Mouse (Mus musculus): ENCODE results near the gene Phtf2. TPM values are rescaled to one million over a fixed set of nuclear protein-coding genes. Genes with fewer than 3 reads are reported as not detected.

Gene Phtf2
- total RNA-seq (2021): 10 to 100 TPM; 74.8 to 94.0 TPM
- long read RNA-seq, experiment 1, full-length matches to known transcripts: 8 of 60 reads
- long read RNA-seq, experiment 1, partial matches to known transcripts: 4 of 60 reads
- long read RNA-seq, experiment 1, other reads (novel, unspliced or antisense): 48 of 60 reads
- long read RNA-seq, experiment 2, full-length matches to known transcripts: 7 of 67 reads
- long read RNA-seq, experiment 2, partial matches to known transcripts: 8 of 67 reads
- long read RNA-seq, experiment 2, other reads (novel, unspliced or antisense): 52 of 67 reads

- peak; percentile 99 for DNase-seq (ENCODE audit: low spot score in 2 of 2)
Measured at GRCm38 (mm10) chr5:20881915-20882800, at the start of gene Phtf2, which contains the start of gene Tmem60. TSS of gene Phtf2 (minus strand) at chr5:20882124. TSS of gene Tmem60 (plus strand) at chr5:20882191.

DNA sequence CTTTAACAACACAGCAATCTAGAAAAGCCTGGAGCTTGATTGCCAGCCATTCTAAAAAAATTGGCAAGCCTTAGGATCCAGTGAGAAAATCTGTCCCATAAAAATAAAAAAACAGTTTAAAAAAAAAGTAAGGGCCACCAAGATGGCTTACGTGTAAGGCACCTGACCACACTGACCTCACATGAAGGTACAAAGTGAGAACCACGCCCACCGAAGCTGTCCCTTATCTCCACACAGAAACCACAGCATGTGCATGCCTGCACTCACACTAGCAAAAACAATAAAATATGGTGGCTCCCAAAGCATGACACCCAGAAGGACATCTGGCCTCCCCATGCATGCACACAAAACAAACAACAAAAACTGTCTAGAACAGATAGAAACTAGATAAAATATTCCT lies 49.4 kb upstream of the Phtf2 start:
- DNase-seq (ENCODE audit: low spot score in 2 of 2): no peak

DNA sequence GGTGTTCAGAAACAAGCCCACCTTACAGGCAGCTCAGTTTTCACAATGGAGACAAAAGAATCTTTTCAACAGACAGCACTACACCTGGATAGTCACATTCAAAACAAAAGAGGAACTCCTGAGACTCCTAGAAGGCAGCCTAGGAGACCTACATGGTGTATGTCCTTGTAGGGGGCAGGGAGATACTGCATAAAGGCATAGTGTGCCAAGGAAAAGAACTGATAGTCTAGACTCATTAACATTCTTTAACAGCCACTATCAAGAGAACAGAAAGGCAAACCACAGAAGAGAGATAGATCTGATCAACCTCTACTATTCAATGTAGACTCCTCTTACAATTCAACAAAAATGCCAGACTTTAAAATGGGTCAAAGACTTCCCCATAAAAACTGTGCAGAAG lies 48.5 kb upstream of the Phtf2 start:
- DNase-seq (ENCODE audit: low spot score in 2 of 2): no peak

DNA sequence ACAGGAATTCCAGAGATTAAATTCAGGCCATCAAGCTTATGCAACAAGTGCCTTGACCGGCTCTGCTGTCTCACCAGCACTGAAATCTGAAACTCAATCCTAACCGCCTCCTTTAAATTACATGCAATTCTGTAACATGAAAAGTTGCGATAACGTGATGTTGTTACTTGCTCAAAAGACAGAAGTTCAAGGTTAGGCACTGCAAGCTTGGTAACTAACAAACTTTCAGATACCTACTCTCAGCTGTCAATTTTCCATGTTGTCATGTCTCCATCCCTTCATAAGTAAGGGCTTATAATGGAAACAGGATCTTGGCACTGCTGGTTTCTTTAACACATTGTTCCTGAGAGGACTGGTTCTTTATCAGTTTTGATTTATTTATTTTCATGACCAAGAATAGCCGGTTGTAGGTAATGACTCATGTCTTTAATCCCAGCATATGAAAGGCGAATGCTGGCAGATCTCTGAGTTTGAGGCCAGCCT lies 47.8 kb upstream of the Phtf2 start:
- DNase-seq (ENCODE audit: low spot score in 2 of 2): no peak

DNA sequence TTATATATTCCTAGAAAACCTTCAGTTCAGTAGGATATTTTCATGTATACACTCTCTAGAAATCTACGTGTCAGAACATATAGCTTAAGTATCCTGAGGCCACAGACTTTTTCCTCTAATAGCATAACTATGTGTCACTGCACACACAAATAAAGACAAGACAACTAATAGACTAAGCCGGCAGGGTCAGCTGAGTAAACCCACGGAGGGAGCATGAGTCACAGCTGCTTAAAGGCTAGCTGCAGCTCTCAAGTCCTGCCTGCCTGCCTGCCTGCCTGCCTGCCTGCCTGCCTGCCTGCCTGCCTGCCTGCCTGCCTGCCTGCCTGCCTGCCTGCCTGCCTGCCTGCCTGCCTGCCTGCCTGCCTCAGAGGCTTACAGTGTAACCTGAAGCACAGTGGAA lies 43.5 kb upstream of the Phtf2 start:
- no peak for DNase-seq (ENCODE audit: low spot score in 2 of 2)

DNA sequence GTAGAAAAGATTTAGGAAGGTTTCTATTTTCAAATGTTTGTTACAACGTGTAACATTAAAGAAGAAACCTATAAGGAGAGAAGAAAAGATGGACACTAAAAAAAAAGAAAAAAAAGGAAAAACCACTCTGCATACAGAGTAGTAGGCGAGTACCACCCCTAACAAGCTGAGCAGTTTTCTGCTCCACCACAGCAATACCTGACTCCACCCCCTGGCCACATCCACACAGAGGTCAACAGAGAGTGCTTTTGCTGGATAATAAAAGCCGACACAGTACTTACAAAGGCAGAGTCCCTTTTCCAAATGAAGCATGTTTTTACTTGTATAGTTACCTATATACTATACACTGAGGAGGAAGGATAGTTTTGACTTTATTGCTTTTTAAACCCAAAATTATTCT lies 42.7 kb upstream of the Phtf2 start:
- DNase-seq (ENCODE audit: low spot score in 2 of 2): no peak

- no peak for DNase-seq (ENCODE audit: low spot score in 2 of 2)
Measured at GRCm38 (mm10) chr5:20919566-20919965, 37.6 kb upstream of the Phtf2 start.

DNA sequence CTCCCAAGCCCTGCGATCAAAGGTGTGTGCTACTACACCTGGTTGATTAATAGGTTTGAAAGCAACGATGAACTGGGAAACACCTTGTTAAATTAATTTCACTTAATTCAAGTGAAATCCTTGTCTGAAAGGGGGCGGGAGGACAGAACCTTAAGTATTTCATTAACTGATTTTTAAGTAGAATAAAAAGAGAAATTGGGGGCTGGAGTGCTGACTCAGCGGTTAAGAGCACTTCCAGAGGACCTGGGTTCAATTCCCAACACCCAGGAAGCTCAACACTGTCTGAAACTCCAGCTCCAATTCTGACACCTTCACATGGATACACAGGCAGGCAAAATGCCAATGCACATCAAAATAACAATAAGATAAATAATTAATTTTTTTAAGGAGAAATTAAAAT lies 37.0 kb upstream of the Phtf2 start:
- no peak for DNase-seq (ENCODE audit: low spot score in 2 of 2)

GRCm38 (mm10) chr5:20913372-20914275 lies 31.7 kb upstream of the Phtf2 start:
- peak; percentile 38 to 59 for DNase-seq (ENCODE audit: low spot score in 2 of 2)

GRCm38 (mm10) chr5:20911741-20912140 lies 29.8 kb upstream of the Phtf2 start:
- no peak for DNase-seq (ENCODE audit: low spot score in 2 of 2)

DNA sequence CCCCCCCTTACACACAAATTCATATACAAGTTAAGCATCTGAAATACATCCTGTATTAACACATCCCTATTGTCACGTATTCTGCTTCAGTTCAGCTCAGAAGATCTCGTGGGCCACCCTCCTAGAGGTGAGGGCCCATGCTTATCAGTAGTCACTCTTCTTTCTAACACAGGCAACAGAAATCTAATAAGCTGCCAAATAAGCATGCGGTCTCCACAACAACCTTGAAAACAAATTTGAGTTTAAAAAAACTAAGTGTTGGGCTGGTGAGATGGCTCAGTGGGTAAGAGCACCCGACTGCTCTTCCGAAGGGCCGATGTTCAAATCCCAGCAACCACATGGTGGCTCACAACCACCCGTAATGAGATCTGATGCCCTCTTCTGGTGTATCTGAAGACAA lies 24.3 kb upstream of the Phtf2 start:
- DNase-seq (ENCODE audit: low spot score in 2 of 2): no peak

- no peak for DNase-seq (ENCODE audit: low spot score in 2 of 2)
Measured at GRCm38 (mm10) chr5:20905437-20905836, 23.5 kb upstream of the Phtf2 start.

GRCm38 (mm10) chr5:20904647-20905046 lies 22.7 kb upstream of the Phtf2 start:
- DNase-seq (ENCODE audit: low spot score in 2 of 2): no peak

DNA sequence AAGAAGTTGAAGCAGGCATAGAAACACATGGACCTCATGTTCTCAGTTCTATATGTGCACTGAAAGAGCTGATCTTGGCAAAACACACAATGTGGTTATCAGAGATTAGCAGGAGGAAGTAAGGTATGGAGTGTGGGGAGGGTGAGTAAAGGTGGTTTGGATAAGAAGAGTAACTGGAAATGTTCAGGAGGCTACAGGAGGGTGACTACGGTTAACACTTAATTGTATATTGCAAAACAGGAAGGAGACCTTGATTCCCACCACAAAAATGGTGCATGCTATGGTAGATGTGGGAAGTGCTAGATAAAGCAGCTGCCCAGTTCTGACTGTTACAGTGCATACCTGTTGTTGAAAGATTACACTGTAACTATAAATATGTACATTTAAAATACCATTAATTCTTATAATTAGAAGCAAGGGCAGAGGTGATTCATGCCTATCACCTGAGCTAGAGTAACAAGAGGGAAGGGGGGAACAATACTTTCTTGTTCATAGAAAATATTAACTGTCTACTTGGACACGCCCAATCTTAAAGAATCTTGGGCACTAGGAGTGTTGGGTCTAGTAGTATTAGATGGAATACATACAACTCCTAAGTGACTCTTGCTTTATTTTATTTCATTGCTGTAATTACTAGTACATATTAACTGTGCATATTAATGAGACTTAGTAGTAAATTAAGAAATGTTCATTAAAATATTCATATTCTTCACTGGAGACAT lies 15.7 kb upstream of the Phtf2 start:
- no peak for DNase-seq (ENCODE audit: low spot score in 2 of 2)

DNA sequence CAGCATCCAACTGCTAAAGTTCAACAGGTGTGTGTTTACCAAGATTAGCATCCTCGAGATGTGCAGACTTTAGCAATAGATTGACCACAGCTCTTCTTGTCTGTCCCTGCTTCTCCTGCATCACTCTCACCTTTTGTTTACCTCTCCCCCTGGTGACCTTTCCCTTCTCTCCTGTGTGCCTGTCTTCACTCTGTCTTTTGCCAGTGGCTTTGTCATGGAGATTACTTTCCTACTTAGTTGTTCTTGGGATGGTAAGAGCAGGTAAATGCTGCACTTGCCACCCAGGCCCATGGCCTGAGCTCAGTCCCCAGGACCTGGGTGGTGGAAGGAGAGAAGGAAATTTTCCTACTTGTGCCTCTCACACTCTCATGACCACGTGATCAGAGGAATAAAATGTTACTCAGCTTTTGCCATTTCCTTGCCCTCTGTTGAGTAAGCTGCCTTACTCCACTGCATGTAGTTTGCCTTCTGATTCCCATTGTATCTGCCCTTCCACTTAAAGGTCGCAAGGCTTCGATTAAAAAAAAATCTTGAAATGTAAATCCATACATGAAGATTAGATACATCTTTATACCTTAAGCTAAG lies 2.2 kb upstream of the Phtf2 start:
- no peak for DNase-seq (ENCODE audit: low spot score in 2 of 2)

DNA sequence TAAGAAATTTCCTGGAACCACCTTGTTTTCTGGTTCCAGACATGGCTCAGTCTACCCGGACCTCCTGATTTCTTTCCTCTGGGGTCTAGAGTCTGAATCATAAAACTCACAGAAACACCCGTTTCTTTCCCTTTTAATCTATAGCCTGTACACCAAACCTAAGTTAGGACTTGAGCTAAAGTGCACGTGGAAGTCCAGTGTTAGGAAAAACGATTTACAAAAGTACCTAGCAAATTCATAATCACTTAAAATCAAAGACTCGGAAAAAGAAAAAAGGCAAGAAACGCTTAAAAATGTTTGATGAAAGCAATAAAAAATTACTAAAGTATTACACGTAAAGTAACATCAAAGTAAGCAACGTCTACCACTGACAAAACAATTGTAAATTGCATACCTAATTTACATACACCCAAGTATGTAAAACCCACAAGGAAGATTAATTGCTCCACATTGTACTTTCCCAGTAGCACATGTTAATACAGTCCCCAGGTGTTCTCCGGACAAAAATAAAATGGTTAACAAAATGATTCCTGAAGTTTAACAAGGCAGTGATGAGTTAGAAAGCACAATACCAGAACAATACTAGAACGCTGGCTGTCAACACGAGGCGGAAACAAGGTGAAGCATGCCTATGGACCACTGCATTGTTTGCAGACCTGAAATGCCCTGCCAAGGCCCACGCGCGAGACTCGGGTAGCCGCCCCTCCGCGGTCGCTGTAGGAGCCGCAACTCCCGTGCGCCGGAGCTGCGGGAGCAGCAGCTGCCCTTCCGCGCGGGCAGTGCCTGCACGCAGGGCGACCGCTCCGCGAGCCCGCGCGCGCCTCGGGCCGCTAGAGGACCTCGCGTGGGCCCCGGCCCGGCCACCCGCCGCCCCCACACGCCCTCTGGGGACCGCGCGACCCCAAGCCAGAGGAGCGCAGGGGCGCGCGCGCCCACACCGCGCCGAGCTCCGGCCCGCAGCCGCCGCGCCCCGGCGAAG lies 838 bp downstream of the Phtf2 start:
- peak in 1 of 2 experiments; percentile 50 for DNase-seq (ENCODE audit: low spot score in 2 of 2)

DNA sequence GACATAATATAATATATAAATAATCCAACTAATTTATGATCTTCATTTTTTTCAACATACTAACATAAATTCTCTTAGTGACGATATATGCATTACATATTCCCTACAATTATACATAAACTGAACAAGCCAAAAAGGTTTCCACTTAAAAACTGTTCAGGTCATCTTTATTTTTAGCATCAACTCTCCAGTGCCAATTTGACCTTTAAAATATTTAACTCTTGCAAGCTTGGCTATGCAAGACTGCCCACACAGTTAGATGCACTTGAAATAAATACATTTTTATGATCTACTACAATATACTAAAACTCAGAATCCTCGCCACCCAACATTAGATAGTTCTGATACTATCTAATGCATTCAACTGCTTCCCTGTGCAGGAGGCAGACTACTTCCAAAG lies 1.5 kb downstream of the Phtf2 start:
- DNase-seq (ENCODE audit: low spot score in 2 of 2): no peak

GRCm38 (mm10) chr5:20876934-20877426 lies 4.9 kb downstream of the Phtf2 start:
- DNase-seq (ENCODE audit: low spot score in 2 of 2): no peak

GRCm38 (mm10) chr5:20873146-20873545 lies 8.8 kb downstream of the Phtf2 start:
- no peak for DNase-seq (ENCODE audit: low spot score in 2 of 2)

All from gastrocnemius, postnatal 4 days (tissue).